Mouse (Mus musculus) limb, embryonic 11.5 days (tissue): ENCODE results near the gene Ddx55. TPM values are rescaled to one million over a fixed set of nuclear protein-coding genes. Genes with fewer than 3 reads are reported as not detected.
"Not testable (repeated sequence)": the region's sequence is repeated elsewhere in the genome, so short reads cannot be mapped to it uniquely, and the experiment has no call there.

Experiments used
- ATAC-seq: fragments of 200-750 bp; cut with Nextera tagmentation; 2 replicates; pipeline ENCODE4 v1.8.0; 2017; ENCODE audit warnings: low read depth; ENCODE audit not compliant: insufficient number of reproducible peaks, low FRiP score, low TSS enrichment
- DNase-seq: peaks from one replicate; pipeline ENCODE4 v3.0.0-alpha.2; 2015; ENCODE audit warnings: low spot score
- H3K27ac ChIP-seq: fragments of 300-500 bp; sonication (generic); replicated peaks from 2 replicates; pipeline ENCODE4 v1.5.1; 2014; ENCODE audit warnings: low read depth, mild to moderate bottlenecking, low read length
- H3K27me3 ChIP-seq: fragments of 300-500 bp; sonication (generic); 2 replicates; pipeline ENCODE4 v1.6.1; 2014; ENCODE audit warnings: mild to moderate bottlenecking, low read length, mixed read lengths; ENCODE audit not compliant: control insufficient read depth, insufficient read depth
- H3K36me3 ChIP-seq: fragments of 300-500 bp; sonication (generic); 2 replicates; pipeline ENCODE4 v1.6.1; 2014; ENCODE audit warnings: mild to moderate bottlenecking, low read length, moderate library complexity, mixed read lengths; ENCODE audit not compliant: control insufficient read depth, insufficient read depth
- H3K4me1 ChIP-seq: fragments of 300-500 bp; sonication (generic); 2 replicates; pipeline ENCODE4 v1.6.1; 2014; ENCODE audit warnings: low read length, mixed read lengths; ENCODE audit not compliant: control insufficient read depth, insufficient read depth
- H3K4me2 ChIP-seq: fragments of 300-500 bp; sonication (generic); 2 replicates; pipeline ENCODE4 v1.6.1; 2014; ENCODE audit warnings: low read depth, mild to moderate bottlenecking, moderate library complexity; ENCODE audit not compliant: severe bottlenecking
- H3K4me3 ChIP-seq: fragments of 300-500 bp; sonication (generic); 2 replicates; pipeline ENCODE4 v1.5.1; 2014; ENCODE audit warnings: low read depth, low read length
- H3K9ac ChIP-seq: fragments of 300-500 bp; sonication (generic); 2 replicates; pipeline ENCODE4 v1.6.1; 2014; ENCODE audit warnings: mild to moderate bottlenecking, low read length
- H3K9me3 ChIP-seq: fragments of 300-500 bp; sonication (generic); 2 replicates; pipeline ENCODE4 v1.6.1; 2016; ENCODE audit warnings: low read length; ENCODE audit not compliant: control insufficient read depth
- WGBS: fragments of 180-500 bp; shearing (Covaris S2); extraction: QIAGEN DNeasy Blood & Tissue Kit; methylation state at CpG from one replicate; pipeline ENCODE4 v1.1.7; 2014; 5-methylcytosine and 5-hydroxymethylcytosine counted together
- polyA plus RNA-seq: library from polyadenylated mRNA; unstranded; fragments of >200 nt; fragmentation: Nextera tagmentation; extraction: Ambion mirVana; gene quantifications from 2 replicates; pipeline ENCODE4 v1.2.1, GENCODE M21; 2014

Ddx55 gene
- polyA plus RNA-seq, 1 experiment from 2014 or later: 14.4 TPM

- DNase-seq (no peak), ATAC-seq (no peak)
- Histone ChIP-seq H3K27ac (no peak overlapping the region), H3K27me3 (no peaks in the 10 kb centered on the region), H3K4me1 (peaks cover 8% of the 10 kb centered on the region), H3K4me2 (no peak overlapping the region), H3K4me3 (no peak overlapping the region), H3K9ac (no peak overlapping the region), H3K36me3 (peaks cover 25% of the 10 kb centered on the region), H3K9me3 (no peaks in the 10 kb centered on the region)
- WGBS: 83% methylated on average over 7 of the region's 7 CpGs
These were observed 22.8 kb downstream of the Ddx55 start for GRCm38 (mm10) chr5:124575467-124575866.

GRCm38 (mm10) chr5:124578633-124579317 is 26.1 kb downstream of the Ddx55 start, which contains the start of the genes Eif2b1 and Gtf2h3:
Eif2b1 (minus strand) TSS chr5:124579131.
Gtf2h3 (plus strand) TSS chr5:124579140.
- under 1% methylated on average over 51 of the region's 51 CpGs for WGBS
- H3K4me1 ChIP-seq: peaks cover 8% of the 10 kb centered on the region
- H3K36me3 ChIP-seq: peaks cover 9% of the 10 kb centered on the region
- peak; percentile 97 for DNase-seq
- no peak within 1 kb of the TSS for H3K27ac ChIP-seq
- H3K4me3 ChIP-seq: peak within 1 kb of the TSS; percentile 67
- no peaks in the 10 kb centered on the region for H3K27me3 ChIP-seq
- peak within 1 kb of the TSS; percentile 73 for H3K4me2 ChIP-seq
- ATAC-seq: peak; percentile 82
- no peaks in the 10 kb centered on the region for H3K9me3 ChIP-seq
- H3K9ac ChIP-seq: peak within 1 kb of the TSS; percentile 71

- DNase-seq (no peak), ATAC-seq (no peak)
- WGBS: 96% methylated on average over 5 of the region's 5 CpGs
- no peaks in the 10 kb centered on the region for H3K27me3 ChIP-seq
- peaks cover 8% of the 10 kb centered on the region for H3K4me1 ChIP-seq
- no peak overlapping the region for H3K4me2 ChIP-seq
- no peaks in the 10 kb centered on the region for H3K9me3 ChIP-seq
- H3K36me3 ChIP-seq: peaks cover 10% of the 10 kb centered on the region; the same call in 1 of the 2 replicates
- H3K4me3 ChIP-seq: no peak overlapping the region
- H3K9ac ChIP-seq: no peak overlapping the region
- no peak overlapping the region for H3K27ac ChIP-seq
These were observed 29.9 kb downstream of the Ddx55 start for GRCm38 (mm10) chr5:124582515-124582914.

GRCm38 (mm10) chr5:124592768-124593167 is 40.1 kb downstream of the Ddx55 start:
- 92% methylated on average over 3 of the region's 3 CpGs for WGBS
- ATAC-seq (no peak), DNase-seq (no peak)
- no peak overlapping the region for H3K4me3 ChIP-seq
- H3K27ac ChIP-seq: no peak overlapping the region
- H3K36me3 ChIP-seq: peaks cover 21% of the 10 kb centered on the region
- H3K9ac ChIP-seq: no peak overlapping the region
- H3K9me3 ChIP-seq: no peaks in the 10 kb centered on the region
- H3K27me3 ChIP-seq: no peaks in the 10 kb centered on the region
- H3K4me2 ChIP-seq: no peak overlapping the region
- H3K4me1 ChIP-seq: no peaks in the 10 kb centered on the region

GRCm38 (mm10) chr5:124598224-124599174 is 45.8 kb downstream of the Ddx55 start:
- Histone ChIP-seq H3K27me3 (no peaks in the 10 kb centered on the region), H3K27ac (no peak overlapping the region), H3K4me3 (peak overlapping the region; percentile 77), H3K9me3 (no peaks in the 10 kb centered on the region), H3K36me3 (peaks cover 10% of the 10 kb centered on the region), H3K9ac (peak overlapping the region; percentile 73), H3K4me2 (peak overlapping the region; percentile 83), H3K4me1 (0 out of 2 replicates have a peak, but pooled peaks cover 5% of the 10 kb centered on the region)
- DNase-seq (peak; percentile 92), ATAC-seq (peak; percentile 99)
- WGBS: 7% methylated on average over 30 of the region's 30 CpGs

GRCm38 (mm10) chr5:124599726-124600125 is 47.1 kb downstream of the Ddx55 start:
- not testable (repeated sequence) for H3K4me3 ChIP-seq, H3K4me1 ChIP-seq
- WGBS: 63% methylated on average over 8 of the region's 8 CpGs

GRCm38 (mm10) chr5:124602349-124602748 is 49.7 kb downstream of the Ddx55 start:
- H3K9ac ChIP-seq: no peak overlapping the region
- DNase-seq (peak; percentile 77), ATAC-seq (no peak)
- 0 out of 2 replicates have a peak, but pooled peaks cover 5% of the 10 kb centered on the region for H3K4me1 ChIP-seq
- WGBS: 71% methylated on average over 5 of the region's 5 CpGs
- no peak overlapping the region for H3K4me3 ChIP-seq
- no peaks in the 10 kb centered on the region for H3K27me3 ChIP-seq
- no peaks in the 10 kb centered on the region for H3K36me3 ChIP-seq
- no peak overlapping the region for H3K27ac ChIP-seq
- H3K4me2 ChIP-seq: no peak overlapping the region
- no peaks in the 10 kb centered on the region for H3K9me3 ChIP-seq

More at GRCm38 (mm10) chr5:124599726-124600125, 47.1 kb downstream of the Ddx55 start:
- H3K9me3 ChIP-seq, H3K27ac ChIP-seq, DNase-seq, H3K4me2 ChIP-seq, H3K36me3 ChIP-seq, H3K27me3 ChIP-seq, H3K9ac ChIP-seq, ATAC-seq: not testable (repeated sequence)

GRCm38 (mm10) chr5:124604296-124604695 is 51.6 kb downstream of the Ddx55 start:
- 0 out of 2 replicates have a peak, but pooled peaks cover 2% of the 10 kb centered on the region for H3K4me1 ChIP-seq
- no peaks in the 10 kb centered on the region for H3K9me3 ChIP-seq
- H3K4me3 ChIP-seq: no peak overlapping the region
- H3K9ac ChIP-seq: no peak overlapping the region
- H3K4me2 ChIP-seq: no peak overlapping the region
- no peaks in the 10 kb centered on the region for H3K27me3 ChIP-seq
- 81% methylated on average over 4 of the region's 4 CpGs for WGBS
- ATAC-seq (no peak), DNase-seq (no peak)
- no peaks in the 10 kb centered on the region for H3K36me3 ChIP-seq
- H3K27ac ChIP-seq: no peak overlapping the region
